Mouse (Mus musculus) monocyte, adult 2 months (primary cell): Measurements from ENCODE around the gene Slc25a22.
"Not testable (repeated sequence)": the region's sequence is repeated elsewhere in the genome, so short reads cannot be mapped to it uniquely, and the experiment has no call there.

Source experiments
- DNase-seq, 2 experiments: peaks; one replicate each; pipeline ENCODE4 v3.0.0; 2022; ENCODE audit warnings: low spot score in 2 of 2, low read depth in 1 of 2

Slc25a22 gene

GRCm38 (mm10) chr7:141417731-141418681, 19.7 kb downstream of the Slc25a22 start:
- DNase-seq = no peak

- DNase-seq = no peak
Observed at GRCm38 (mm10) chr7:141416144-141416841, 21.4 kb downstream of the Slc25a22 start.

GRCm38 (mm10) chr7:141413809-141414584, 23.7 kb downstream of the Slc25a22 start, which contains the start of gene Gatd1:
TSS of gene Gatd1 (minus strand) at chr7:141414136.
- peak; percentile 94 to 97 for DNase-seq

GRCm38 (mm10) chr7:141413331-141413730, 24.4 kb downstream of the Slc25a22 start:
- no peak for DNase-seq

GRCm38 (mm10) chr7:141411667-141412066, 26.0 kb downstream of the Slc25a22 start:
- DNase-seq = no peak

- no peak for DNase-seq
Observed at GRCm38 (mm10) chr7:141410631-141411030, 27.1 kb downstream of the Slc25a22 start.

GRCm38 (mm10) chr7:141408833-141409232, 28.9 kb downstream of the Slc25a22 start:
- DNase-seq = peak; percentile 57 to 77

- DNase-seq = not testable (repeated sequence)
Observed at GRCm38 (mm10) chr7:141407670-141408069, 30.0 kb downstream of the Slc25a22 start.

GRCm38 (mm10) chr7:141405466-141405865, 32.2 kb downstream of the Slc25a22 start:
- DNase-seq = no peak

- peak in 1 of 2 experiments; percentile 37 for DNase-seq
Observed at GRCm38 (mm10) chr7:141403305-141403704, 34.4 kb downstream of the Slc25a22 start.

- no peak for DNase-seq
Observed at GRCm38 (mm10) chr7:141395348-141395747, 42.3 kb downstream of the Slc25a22 start.

- DNase-seq = peak; percentile 52 to 69
Observed at GRCm38 (mm10) chr7:141394771-141395170, 42.9 kb downstream of the Slc25a22 start.

GRCm38 (mm10) chr7:141394158-141394557, 43.5 kb downstream of the Slc25a22 start:
- peak; percentile 55 to 57 for DNase-seq

GRCm38 (mm10) chr7:141392552-141393222, 45.0 kb downstream of the Slc25a22 start:
- DNase-seq = no peak

GRCm38 (mm10) chr7:141391625-141392551, 45.8 kb downstream of the Slc25a22 start, which contains the start of gene Taldo1:
TSS of gene Taldo1 (plus strand) at chr7:141392199.
- peak; percentile 88 to 91 for DNase-seq

- no peak for DNase-seq
Observed at GRCm38 (mm10) chr7:141390326-141391259, 47.1 kb downstream of the Slc25a22 start.

- no peak for DNase-seq
Observed at GRCm38 (mm10) chr7:141388487-141389109, 49.1 kb downstream of the Slc25a22 start.
